In the genomic region with DNA sequence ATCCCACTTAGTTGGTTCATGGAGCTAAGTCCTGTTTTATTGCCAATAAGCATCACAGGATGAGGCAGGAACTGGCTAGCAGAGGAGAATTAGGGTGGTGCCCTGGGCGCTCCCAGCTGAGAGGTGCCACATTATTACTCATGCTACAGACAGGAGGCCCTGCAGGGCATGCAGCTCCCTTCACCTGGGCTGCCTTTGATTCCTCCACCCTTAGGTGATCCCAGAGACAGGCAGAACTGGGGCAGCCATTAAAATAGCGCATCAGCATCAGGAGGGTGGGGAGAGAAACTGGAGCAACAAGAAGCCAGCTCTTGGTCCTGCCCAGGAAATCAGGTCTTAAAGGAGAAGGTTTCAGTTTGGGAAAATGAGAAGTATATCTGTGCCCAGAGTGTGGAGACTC, we compare ENCODE assay signal across 22 mouse cellular contexts. TPM values are rescaled to one million over a fixed set of nuclear protein-coding genes. Genes with fewer than 3 reads are reported as not detected.
DNase-seq lines count a peak whose midpoint lies in the region; ATAC-seq and TF ChIP-seq lines count a peak whose summit lies in the region.
"Had no signal": no experiment of that assay in that cellular context is flagged by ENCODE, and none has a peak within 500 bp of the region (broad histone marks: within the 10 kb centered on the region; RNA-seq: fewer than 3 reads in every experiment).

No protein-coding gene starts in this region.

- H3K9me3 ChIP-seq in heart, embryonic 12.5 days (replicated peaks), result no peaks in the 10 kb centered on the region
- H3K9me3 ChIP-seq in intestine, postnatal 0 days (ENCODE audit: control insufficient read depth), result no peaks in the 10 kb centered on the region
- H3K9me3 ChIP-seq: embryonic facial prominence, embryonic 10.5 days; embryonic facial prominence, embryonic 13.5 days; forebrain, embryonic 12.5 days; forebrain, embryonic 15.5 days; heart, embryonic 10.5 days; hindbrain, embryonic 12.5 days; hindbrain, embryonic 15.5 days had no signal

- peak; percentile 82 for DNase-seq in heart, adult 11 months
- DNase-seq in urinary bladder, postnatal 14 days (ENCODE audit: low spot score), result peak; percentile 17
- no peak for DNase-seq in urinary bladder, adult 2 months (ENCODE audit: low spot score)
- no peak for DNase-seq in layer of hippocampus, postnatal 14 days (ENCODE audit: low spot score in 2 of 2)
- DNase-seq: adrenal gland, adult 2 months; adrenal gland, postnatal 14 days; cerebellum, adult 9-11 months; cerebellum, postnatal 36 days; embryo, embryonic 11 days; gastrocnemius, postnatal 10 days; heart, adult 2 months had no signal

- H3K27me3 ChIP-seq in heart, embryonic 12.5 days (replicated peaks), result no peaks in the 10 kb centered on the region
- H3K27me3 ChIP-seq in intestine, postnatal 0 days (replicated peaks; ENCODE audit: control insufficient read depth, insufficient read depth, low read length), result no peaks in the 10 kb centered on the region
- H3K27me3 ChIP-seq: embryonic facial prominence, embryonic 13.5 days; forebrain, embryonic 12.5 days; forebrain, embryonic 15.5 days; hindbrain, embryonic 12.5 days; hindbrain, embryonic 15.5 days had no signal

- H3K9ac ChIP-seq in heart, embryonic 12.5 days, result no peak overlapping the region
- H3K9ac ChIP-seq in intestine, postnatal 0 days (ENCODE audit: low read depth, low read length), result no peak overlapping the region
- H3K9ac ChIP-seq: embryonic facial prominence, embryonic 13.5 days; forebrain, embryonic 12.5 days; forebrain, embryonic 15.5 days; hindbrain, embryonic 12.5 days; hindbrain, embryonic 15.5 days had no signal

- no peak overlapping the region for H3K4me3 ChIP-seq in heart, embryonic 12.5 days
- no peak overlapping the region for H3K4me3 ChIP-seq in intestine, postnatal 0 days (ENCODE audit: low read depth, low read length)
- H3K4me3 ChIP-seq: embryonic facial prominence, embryonic 10.5 days; embryonic facial prominence, embryonic 13.5 days; erythroblast, embryonic 14.5 days; forebrain, embryonic 12.5 days; forebrain, embryonic 15.5 days; heart, adult 2 months; heart, embryonic 10.5 days; hindbrain, embryonic 12.5 days; hindbrain, embryonic 15.5 days had no signal

- WGBS in heart, embryonic 12.5 days, result 89% methylated on average over 2 of the region's 2 CpGs
- WGBS in intestine, postnatal 0 days, result 79% methylated on average over 2 of the region's 2 CpGs

- H3K27ac ChIP-seq in heart, embryonic 12.5 days (ENCODE audit: poor library complexity, severe bottlenecking), result no peak overlapping the region
- no peak overlapping the region for H3K27ac ChIP-seq in intestine, postnatal 0 days (ENCODE audit: low read depth, low read length)
- H3K27ac ChIP-seq: embryonic facial prominence, embryonic 10.5 days; embryonic facial prominence, embryonic 13.5 days; forebrain, embryonic 12.5 days; forebrain, embryonic 15.5 days; heart, adult 2 months; heart, embryonic 10.5 days; hindbrain, embryonic 12.5 days; hindbrain, embryonic 15.5 days had no signal

- H3K4me2 ChIP-seq in heart, embryonic 12.5 days, result no peak overlapping the region
- H3K4me2 ChIP-seq in intestine, postnatal 0 days (replicated peaks; ENCODE audit: low read depth), result no peak overlapping the region
- H3K4me2 ChIP-seq: embryonic facial prominence, embryonic 13.5 days; forebrain, embryonic 12.5 days; forebrain, embryonic 15.5 days; hindbrain, embryonic 12.5 days; hindbrain, embryonic 15.5 days had no signal

- ATAC-seq in heart, embryonic 12.5 days (ENCODE audit: insufficient number of reproducible peaks, low FRiP score), result no peak
- ATAC-seq in intestine, postnatal 0 days, result 0 out of 2 replicates have a peak, but pooled peaks have one; percentile 36
- ATAC-seq: CD4-positive, CD25-positive, alpha-beta regulatory T cell, adult 4 months; forebrain, embryonic 15.5 days had no signal

- H3K36me3 ChIP-seq in heart, embryonic 12.5 days, result peaks cover 1% of the 10 kb centered on the region
- no peaks in the 10 kb centered on the region for H3K36me3 ChIP-seq in intestine, postnatal 0 days (ENCODE audit: control insufficient read depth, insufficient read depth)
- H3K36me3 ChIP-seq: forebrain, embryonic 12.5 days; forebrain, embryonic 15.5 days; heart, embryonic 10.5 days; hindbrain, embryonic 12.5 days; hindbrain, embryonic 15.5 days had no signal

- H3K4me1 ChIP-seq in heart, embryonic 12.5 days (replicated peaks), result peaks cover 2% of the 10 kb centered on the region
- no peaks in the 10 kb centered on the region for H3K4me1 ChIP-seq in intestine, postnatal 0 days (replicated peaks; ENCODE audit: control insufficient read depth, insufficient read depth, low read length)
- H3K4me1 ChIP-seq: embryonic facial prominence, embryonic 10.5 days; embryonic facial prominence, embryonic 13.5 days; forebrain, embryonic 12.5 days had no signal

- 0 out of 2 replicates have a peak, but pooled peaks have one; percentile 9 for TF ChIP-seq CTCF in intestine, postnatal 0 days (IDR thresholded peaks at IDR 0.05; ENCODE audit: low read depth)

RNA-seq across cellular contexts. Expression of gene Ldhd, which starts 25.2 kb away (rescaled TPM):
- 0.70 and 0.92 TPM in 2 replicates for polyA plus RNA-seq in heart, embryonic 12.5 days (2016; fragmentation: Nextera tagmentation; extraction: Ambion mirVana)
- 15.3 and 20.2 TPM in 2 replicates for polyA plus RNA-seq in urinary bladder, adult 2 months (2012; rRNA removed)
- polyA plus RNA-seq in intestine, postnatal 0 days (2015; fragmentation: Nextera tagmentation; extraction: Ambion mirVana), result 5.8 and 6.5 TPM in 2 replicates
- total RNA-seq in layer of hippocampus, postnatal 14 days (2021), result 1 to 10 TPM; 4.6 to 6.2 TPM
- polyA plus RNA-seq: erythroblast, embryonic 14.5 days had no signal

RNA-seq across cellular contexts. Expression of gene Zfp1, which starts 38.2 kb away (rescaled TPM):
- 14.4 and 15.6 TPM in 2 replicates for polyA plus RNA-seq in heart, embryonic 12.5 days (2016; fragmentation: Nextera tagmentation; extraction: Ambion mirVana)
- 14.5 and 15.6 TPM in 2 replicates for polyA plus RNA-seq in urinary bladder, adult 2 months (2012; rRNA removed)
- 6.9 and 7.8 TPM in 2 replicates for polyA plus RNA-seq in intestine, postnatal 0 days (2015; fragmentation: Nextera tagmentation; extraction: Ambion mirVana)
- total RNA-seq in layer of hippocampus, postnatal 14 days (2021), result 10 to 100 TPM; 21.2 to 22.7 TPM

Comparison
In these comparisons a context has a peak if more than half of its experiments do, and no peak if none do; other contexts are left out.
1. DNase-seq: peak in heart, adult 11 months (single experiment) and urinary bladder, postnatal 14 days (single experiment); none in urinary bladder, adult 2 months (single experiment) and layer of hippocampus, postnatal 14 days (0 of 2).